Mouse (Mus musculus): ENCODE data around the gene Tnfsf4. TPM values are rescaled to one million over a fixed set of nuclear protein-coding genes. Genes with fewer than 3 reads are reported as not detected.

Gene Tnfsf4
- polyA plus RNA-seq, 1 experiment, result not detected

DNA sequence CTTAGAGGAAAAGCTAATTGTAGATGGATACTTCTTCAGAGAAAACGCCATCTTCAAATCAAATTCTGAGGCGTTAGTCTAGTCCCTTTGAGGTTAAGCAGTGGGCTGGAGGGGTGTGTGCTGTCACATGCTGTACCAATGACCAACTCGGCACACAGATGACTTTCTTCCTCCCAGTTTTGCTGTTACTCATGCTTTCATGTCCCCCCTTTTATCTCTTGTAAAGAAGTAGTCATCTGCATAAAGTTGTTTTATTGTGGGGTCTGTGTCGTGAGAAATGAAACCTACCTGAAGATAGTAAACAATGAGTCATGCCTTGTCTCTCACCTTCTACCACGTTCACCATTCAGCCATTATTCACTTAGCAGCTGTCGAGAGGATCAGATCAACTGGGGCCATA, 41.3 kb downstream of the Tnfsf4 start:
- Histone ChIP-seq H3K4me3 (ENCODE audit: insufficient read depth, low read length) (no peak overlapping the region), H3K27ac (ENCODE audit: insufficient read depth, low read length) (no peak overlapping the region), H3K4me1 (ENCODE audit: control insufficient read depth, insufficient read depth, low read length) (no peaks in the 10 kb centered on the region)
- TF ChIP-seq CTCF (IDR thresholded peaks at IDR 0.05; ENCODE audit: borderline replicate concordance, insufficient read depth, low read length) (no peak), POLR2A (IDR thresholded peaks at IDR 0.05; ENCODE audit: low read depth, low read length) (no peak)

DNA sequence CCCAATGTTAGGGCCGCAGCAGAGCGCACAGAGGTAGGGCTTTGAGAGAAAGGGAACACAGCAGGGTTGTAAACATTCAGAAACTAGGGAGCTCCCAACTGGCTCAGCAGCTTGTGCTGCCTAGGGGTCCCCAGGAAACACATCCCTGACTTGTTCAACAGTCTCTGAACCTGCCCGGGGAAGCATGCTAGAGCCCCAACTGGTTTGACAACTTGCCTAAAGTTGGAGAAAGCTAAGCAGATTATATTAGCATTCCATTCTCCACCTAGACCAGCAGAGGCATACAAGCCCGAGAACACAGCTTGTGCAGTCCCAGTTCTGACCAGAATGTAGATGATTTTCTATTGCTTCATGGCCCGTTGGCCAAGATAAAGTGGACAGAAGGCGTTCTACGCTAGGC, 49.6 kb downstream of the Tnfsf4 start:
- TF ChIP-seq CTCF (IDR thresholded peaks at IDR 0.05; ENCODE audit: borderline replicate concordance, insufficient read depth, low read length) (no peak), POLR2A (IDR thresholded peaks at IDR 0.05; ENCODE audit: low read depth, low read length) (no peak)
- Histone ChIP-seq H3K4me1 (ENCODE audit: control insufficient read depth, insufficient read depth, low read length) (no peaks in the 10 kb centered on the region), H3K4me3 (ENCODE audit: insufficient read depth, low read length) (no peak overlapping the region), H3K27ac (ENCODE audit: insufficient read depth, low read length) (no peak overlapping the region)

DNA sequence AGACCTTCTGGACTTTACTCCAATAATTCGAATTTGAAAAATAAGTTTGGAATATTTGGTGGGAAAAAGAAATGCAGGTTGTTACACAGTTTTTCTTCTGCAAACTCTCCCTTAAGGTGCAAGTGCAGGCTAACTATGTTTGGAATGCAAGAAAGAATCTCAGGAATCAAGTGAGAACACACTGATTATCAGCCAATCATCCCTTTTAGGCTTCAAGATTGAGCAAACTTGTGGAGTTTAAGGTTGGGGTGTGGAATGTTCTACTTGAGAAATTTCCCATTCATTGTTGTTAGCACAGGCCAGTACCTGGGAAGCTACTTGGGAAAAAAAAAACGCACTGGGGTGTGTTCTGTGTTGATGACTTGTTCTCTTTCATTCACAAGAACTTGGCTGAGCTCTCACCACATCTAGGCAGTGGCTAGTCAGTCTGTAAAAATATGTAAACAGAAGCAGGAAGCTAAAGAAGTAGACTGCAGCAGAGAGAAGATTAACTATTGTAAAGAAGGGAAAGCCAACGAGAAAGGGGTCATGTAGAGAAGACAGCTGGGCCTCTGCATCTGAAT, 56.6 kb downstream of the Tnfsf4 start:
- Histone ChIP-seq H3K4me3 (ENCODE audit: insufficient read depth, low read length) (no peak overlapping the region), H3K4me1 (ENCODE audit: control insufficient read depth, insufficient read depth, low read length) (no peaks in the 10 kb centered on the region), H3K27ac (ENCODE audit: insufficient read depth, low read length) (no peak overlapping the region)
- no peak for TF ChIP-seq POLR2A (IDR thresholded peaks at IDR 0.05; ENCODE audit: low read depth, low read length)
- no peak for TF ChIP-seq CTCF (IDR thresholded peaks at IDR 0.05; ENCODE audit: borderline replicate concordance, insufficient read depth, low read length)

DNA sequence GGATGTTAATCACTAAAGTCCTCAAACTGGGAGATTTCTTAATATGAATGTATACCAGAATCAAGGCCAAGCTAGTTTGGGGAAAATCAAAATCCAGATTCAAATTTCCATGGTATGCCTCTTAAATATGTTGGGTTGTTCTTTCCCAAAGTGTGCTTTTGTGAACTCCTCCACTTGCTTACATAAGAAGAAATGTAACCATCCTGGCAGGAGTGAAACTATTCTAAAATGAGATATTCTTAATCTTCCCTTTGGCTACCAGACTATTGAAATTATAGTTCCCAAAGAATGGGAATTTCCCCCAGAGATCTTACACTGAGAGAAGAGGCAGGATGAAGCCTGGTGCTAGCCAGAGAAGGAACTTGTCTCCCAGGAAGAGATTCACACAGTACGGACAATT, 57.0 kb downstream of the Tnfsf4 start:
- no peak for TF ChIP-seq CTCF (IDR thresholded peaks at IDR 0.05; ENCODE audit: borderline replicate concordance, insufficient read depth, low read length)
- H3K27ac ChIP-seq (ENCODE audit: insufficient read depth, low read length), result no peak overlapping the region
- H3K4me1 ChIP-seq (ENCODE audit: control insufficient read depth, insufficient read depth, low read length), result no peaks in the 10 kb centered on the region
- H3K4me3 ChIP-seq (ENCODE audit: insufficient read depth, low read length), result no peak overlapping the region

DNA sequence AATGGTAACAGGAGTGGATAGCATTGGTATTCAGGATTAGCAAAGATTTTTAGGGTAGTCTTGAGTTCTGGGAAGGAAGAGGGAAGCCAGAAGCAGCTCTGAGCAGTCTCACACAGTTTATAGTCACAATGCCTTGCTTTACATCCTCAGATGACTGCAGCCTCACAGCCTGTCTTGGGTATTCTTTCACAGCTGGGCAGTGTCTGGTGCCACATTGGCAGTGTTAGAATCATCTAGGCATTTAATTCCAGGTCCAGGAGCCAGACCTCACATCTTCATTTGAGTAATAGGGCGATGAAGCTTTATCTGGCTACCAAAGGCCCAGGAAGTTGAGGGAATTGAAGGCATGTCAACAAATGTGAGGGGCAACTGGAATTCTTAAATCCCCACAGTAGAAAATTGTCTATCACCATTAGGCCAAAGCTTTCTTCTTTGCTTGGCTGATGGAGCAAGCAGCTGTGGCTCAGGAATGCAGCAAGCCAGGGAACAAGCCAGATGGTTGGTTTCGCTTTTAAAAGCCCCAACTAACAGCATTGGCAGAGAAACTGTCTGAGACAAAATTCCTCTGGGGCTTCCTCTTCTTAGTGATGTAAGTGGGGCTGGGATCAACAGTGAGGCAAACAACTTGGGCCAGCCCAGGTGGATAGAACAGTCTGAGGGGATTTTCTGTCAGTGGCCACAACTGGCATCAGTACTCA, 68.3 kb downstream of the Tnfsf4 start:
- Histone ChIP-seq H3K27ac (ENCODE audit: insufficient read depth, low read length) (peak overlapping the region; percentile 27), H3K4me1 (ENCODE audit: control insufficient read depth, insufficient read depth, low read length) (peaks cover 4% of the 10 kb centered on the region; the same call in 1 of the 2 replicates), H3K4me3 (ENCODE audit: insufficient read depth, low read length) (no peak overlapping the region)
- no peak for TF ChIP-seq CTCF (IDR thresholded peaks at IDR 0.05; ENCODE audit: borderline replicate concordance, insufficient read depth, low read length)
- TF ChIP-seq POLR2A (IDR thresholded peaks at IDR 0.05; ENCODE audit: low read depth, low read length), result no peak

Other genes with a start within 250 kb of the Tnfsf4 start
- not detected in 2 replicates for gene Tex50, start 236.1 kb upstream of the Tnfsf4 start, polyA plus RNA-seq (2011; ENCODE audit: insufficient read length, low read depth, missing spikeins)
- gene Prdx6, start 144.2 kb upstream of the Tnfsf4 start, polyA plus RNA-seq (2011; ENCODE audit: insufficient read length, low read depth, missing spikeins), result 160 and 203 TPM in 2 replicates
- 0.25 and 0.87 TPM in 2 replicates for gene Tnfsf18, start 99.2 kb downstream of the Tnfsf4 start, polyA plus RNA-seq (2011; ENCODE audit: insufficient read length, low read depth, missing spikeins)